Mouse (Mus musculus) limb, embryonic 12.5 days (tissue): ENCODE results near the gene Hcls1. TPM values are rescaled to one million over a fixed set of nuclear protein-coding genes. Genes with fewer than 3 reads are reported as not detected.

Source experiments
- ATAC-seq: fragments of 200-750 bp; cut with Nextera tagmentation; 2 replicates; pipeline ENCODE4 v1.8.0; 2017; ENCODE audit warnings: low read depth, moderate TSS enrichment; ENCODE audit not compliant: insufficient number of reproducible peaks, insufficient read depth, low FRiP score, low TSS enrichment
- H3K27ac ChIP-seq: fragments of 300-500 bp; sonication (generic); 2 replicates; pipeline ENCODE4 v1.5.1; 2016; ENCODE audit warnings: mild to moderate bottlenecking, moderate library complexity
- H3K27me3 ChIP-seq: fragments of 300-500 bp; sonication (generic); 2 replicates; pipeline ENCODE4 v1.6.1; 2016; ENCODE audit warnings: mild to moderate bottlenecking, moderate library complexity
- H3K36me3 ChIP-seq: fragments of 300-500 bp; sonication (generic); 2 replicates; pipeline ENCODE4 v1.6.1; 2016; ENCODE audit warnings: mild to moderate bottlenecking, moderate library complexity
- H3K4me1 ChIP-seq: fragments of 300-500 bp; sonication (generic); replicated peaks from 2 replicates; pipeline ENCODE4 v1.6.1; 2016
- H3K4me2 ChIP-seq: fragments of 300-500 bp; sonication (generic); 2 replicates; pipeline ENCODE4 v1.6.1; 2016; ENCODE audit warnings: mild to moderate bottlenecking, moderate library complexity
- H3K4me3 ChIP-seq: fragments of 300-500 bp; sonication (generic); replicated peaks from 2 replicates; pipeline ENCODE4 v1.5.1; 2016; ENCODE audit warnings: mild to moderate bottlenecking
- H3K9ac ChIP-seq: fragments of 300-500 bp; sonication (generic); replicated peaks from 2 replicates; pipeline ENCODE4 v1.6.1; 2016; ENCODE audit warnings: mild to moderate bottlenecking, moderate library complexity
- H3K9me3 ChIP-seq: fragments of 300-500 bp; sonication (generic); 2 replicates; pipeline ENCODE4 v1.6.1; 2016; ENCODE audit warnings: mild to moderate bottlenecking, moderate library complexity
- WGBS: fragments of 180-500 bp; shearing (Covaris S2); methylation state at CpG from one replicate; pipeline ENCODE4 v1.1.7; 2016; 5-methylcytosine and 5-hydroxymethylcytosine counted together
- polyA plus RNA-seq: library from polyadenylated mRNA; unstranded; fragments of >200 nt; fragmentation: Nextera tagmentation; extraction: Ambion mirVana; gene quantifications from 2 replicates; pipeline ENCODE4 v1.2.1, GENCODE M21; 2016

The Hcls1 gene
- polyA plus RNA-seq, 1 experiment from 2014 or later, result 2.7 TPM

DNA sequence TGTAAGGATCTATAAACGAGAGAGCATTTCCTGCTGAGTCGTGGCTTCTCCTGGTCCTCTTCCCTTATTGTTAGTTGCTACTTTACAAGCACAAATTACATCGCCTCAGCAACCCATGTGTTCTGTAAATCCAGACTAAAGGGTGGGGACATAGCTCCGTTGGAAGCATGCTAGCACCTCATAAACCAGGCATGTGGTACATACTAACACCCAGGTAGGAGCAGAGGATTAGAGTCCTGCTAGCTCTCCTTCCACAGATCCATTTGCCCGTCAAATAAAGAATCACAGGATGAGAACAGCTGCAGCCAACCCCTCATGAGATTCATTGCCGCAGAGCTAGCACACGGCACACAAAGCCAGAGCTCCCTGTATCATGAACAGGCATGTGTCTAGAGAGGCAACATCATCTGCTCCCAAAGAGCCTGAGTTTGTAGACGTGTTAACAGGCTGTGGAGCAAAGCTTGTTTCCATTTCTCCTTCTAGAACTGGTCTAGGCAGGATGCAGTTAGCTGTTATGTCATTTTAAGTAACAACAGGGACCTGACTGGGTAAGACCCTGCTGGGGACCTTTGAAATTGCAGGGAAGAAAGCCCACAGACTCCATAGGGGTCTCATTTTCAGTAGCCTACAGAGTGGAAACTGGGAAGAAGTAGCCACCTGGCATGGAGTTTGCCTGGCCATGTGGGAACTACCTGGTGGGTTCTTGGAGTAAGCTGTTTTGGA is 15.0 kb downstream of the Hcls1 start:
- no peaks in the 10 kb centered on the region for H3K36me3 ChIP-seq
- no peak overlapping the region for H3K9ac ChIP-seq
- 17% methylated on average over 8 of the region's 8 CpGs for WGBS
- peak overlapping the region; percentile 69; the same call in 1 of the 2 replicates for H3K27ac ChIP-seq
- no peaks in the 10 kb centered on the region for H3K27me3 ChIP-seq
- no peaks in the 10 kb centered on the region for H3K9me3 ChIP-seq
- H3K4me2 ChIP-seq, result peak overlapping the region; percentile 19; the same call in 1 of the 2 replicates
- H3K4me1 ChIP-seq, result peaks cover 16% of the 10 kb centered on the region
- H3K4me3 ChIP-seq, result no peak overlapping the region
- peak; percentile 72; the same call in 1 of the 2 replicates for ATAC-seq

DNA sequence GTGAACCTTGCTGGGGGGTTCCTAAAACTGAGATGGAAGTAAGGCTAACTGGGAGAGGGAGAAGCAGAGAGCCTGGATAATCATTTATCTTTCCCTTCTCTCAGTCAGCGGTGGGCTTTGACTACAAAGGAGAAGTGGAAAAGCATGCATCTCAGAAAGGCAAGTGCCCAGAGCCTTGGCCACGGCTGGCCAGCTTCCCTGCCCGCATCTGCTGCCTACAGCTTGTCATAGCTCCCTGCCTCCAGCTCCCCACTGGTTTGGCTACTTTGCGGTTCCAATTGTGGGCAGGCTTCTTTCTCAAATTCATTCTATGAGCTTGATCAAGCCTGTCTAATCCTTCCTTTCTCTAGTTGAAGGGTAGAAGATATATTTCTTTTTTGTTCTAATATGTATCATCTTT is 16.2 kb downstream of the Hcls1 start:
- Histone ChIP-seq H3K4me2 (no peak overlapping the region), H3K9me3 (no peaks in the 10 kb centered on the region), H3K4me3 (no peak overlapping the region), H3K27me3 (no peaks in the 10 kb centered on the region), H3K36me3 (no peaks in the 10 kb centered on the region), H3K4me1 (peaks cover 16% of the 10 kb centered on the region), H3K27ac (no peak overlapping the region), H3K9ac (no peak overlapping the region)
- WGBS, result 67% methylated on average over 4 of the region's 4 CpGs
- ATAC-seq, result no peak

DNA sequence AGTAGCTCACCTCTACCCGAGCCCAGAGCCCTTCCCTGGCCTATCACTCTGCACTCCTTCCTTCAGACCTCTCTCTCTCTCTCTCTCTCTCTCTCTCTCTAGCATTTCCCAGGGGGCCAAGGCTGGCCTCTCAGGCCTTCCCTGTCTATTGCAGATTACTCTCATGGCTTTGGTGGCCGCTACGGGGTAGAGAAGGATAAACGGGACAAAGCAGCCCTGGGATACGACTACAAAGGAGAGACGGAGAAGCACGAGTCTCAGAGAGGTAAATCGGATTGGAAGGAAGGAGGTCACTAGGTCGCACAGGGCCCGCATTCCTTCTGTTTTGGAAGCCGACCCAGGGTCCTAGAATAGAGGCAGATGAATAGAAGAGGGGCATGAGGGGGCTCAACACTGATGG is 20.3 kb downstream of the Hcls1 start:
- no peak overlapping the region for H3K4me3 ChIP-seq
- no peak overlapping the region for H3K9ac ChIP-seq
- 79% methylated on average over 11 of the region's 11 CpGs for WGBS
- H3K4me2 ChIP-seq, result no peak overlapping the region
- H3K4me1 ChIP-seq, result 0 out of 2 replicates have a peak, but pooled peaks cover 5% of the 10 kb centered on the region
- no peaks in the 10 kb centered on the region for H3K36me3 ChIP-seq
- no peaks in the 10 kb centered on the region for H3K9me3 ChIP-seq
- no peaks in the 10 kb centered on the region for H3K27me3 ChIP-seq
- no peak overlapping the region for H3K27ac ChIP-seq
- no peak for ATAC-seq

DNA sequence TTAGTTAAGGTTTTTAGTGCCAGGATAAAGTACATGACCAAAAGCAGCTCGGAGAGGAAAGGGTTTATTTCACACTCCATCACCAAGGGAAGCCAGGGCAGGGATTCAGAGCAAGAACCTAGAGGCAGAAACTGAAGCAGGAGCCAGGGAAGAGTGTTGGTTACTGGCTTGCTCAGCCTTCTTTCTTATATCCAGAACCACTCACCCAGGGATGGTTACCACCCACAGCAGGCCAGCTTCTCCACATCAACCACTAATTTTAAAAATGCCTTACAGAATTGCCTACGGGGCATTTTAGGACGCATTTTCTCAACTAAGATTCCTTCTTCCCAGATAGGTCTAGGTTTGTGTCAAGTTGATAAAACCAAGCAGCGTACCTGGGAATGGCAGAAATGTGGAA is 28.6 kb downstream of the Hcls1 start:
- no peak for ATAC-seq
- 74% methylated on average over 4 of the region's 4 CpGs for WGBS

DNA sequence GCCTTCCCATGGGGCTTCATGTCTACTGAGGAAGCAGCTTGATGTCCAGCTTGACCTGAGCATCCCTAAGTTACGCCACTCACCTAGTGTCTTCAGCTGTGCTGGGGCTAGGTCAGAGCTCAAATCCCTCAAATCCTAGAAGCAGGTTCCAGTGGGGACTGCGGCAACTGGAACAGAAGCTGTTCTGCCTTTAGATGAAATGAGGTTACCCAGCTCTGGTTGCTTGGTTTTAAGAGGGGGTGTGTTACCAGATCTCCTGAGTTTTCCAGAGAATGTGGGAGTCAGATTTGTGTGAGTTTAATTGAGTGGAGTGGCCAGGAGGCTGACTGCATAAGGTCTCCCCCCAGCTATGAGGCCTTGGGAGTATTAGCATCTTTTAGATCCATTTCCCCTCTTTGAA is 44.3 kb downstream of the Hcls1 start:
- Histone ChIP-seq H3K4me3 (no peak overlapping the region), H3K27ac (no peak overlapping the region), H3K9me3 (no peaks in the 10 kb centered on the region), H3K27me3 (no peaks in the 10 kb centered on the region), H3K9ac (no peak overlapping the region), H3K36me3 (no peaks in the 10 kb centered on the region), H3K4me1 (no peaks in the 10 kb centered on the region), H3K4me2 (no peak overlapping the region)
- 88% methylated on average over 2 of the region's 2 CpGs for WGBS
- ATAC-seq, result no peak

More for the DNA sequence above, 28.6 kb downstream of the Hcls1 start:
- Histone ChIP-seq H3K9ac (no peak overlapping the region), H3K9me3 (no peaks in the 10 kb centered on the region), H3K4me1 (no peaks in the 10 kb centered on the region), H3K4me3 (no peak overlapping the region), H3K27ac (no peak overlapping the region), H3K4me2 (no peak overlapping the region), H3K36me3 (no peaks in the 10 kb centered on the region), H3K27me3 (no peaks in the 10 kb centered on the region)

DNA sequence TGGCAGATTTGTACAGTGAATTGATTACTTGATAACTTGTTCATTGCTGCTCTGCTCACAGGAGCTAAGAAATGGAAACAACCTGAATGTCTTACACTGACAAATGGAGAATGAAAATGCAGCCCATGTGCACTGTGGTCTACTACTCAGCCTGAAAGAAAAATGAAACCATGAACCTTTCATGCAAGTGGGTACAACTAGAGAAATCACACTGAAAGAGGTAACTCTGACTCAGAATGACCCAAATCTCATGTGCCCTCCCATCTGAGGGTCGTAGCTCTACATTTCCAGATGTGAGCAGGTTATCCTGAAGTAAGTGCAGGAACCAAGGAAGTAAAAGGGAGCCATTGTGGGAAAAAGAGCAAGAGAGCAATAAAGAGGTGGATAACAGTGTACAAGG is 49.0 kb downstream of the Hcls1 start:
- no peak overlapping the region for H3K27ac ChIP-seq
- no peaks in the 10 kb centered on the region for H3K9me3 ChIP-seq
- H3K4me1 ChIP-seq, result no peaks in the 10 kb centered on the region; the same call in 1 of the 2 replicates
- no peaks in the 10 kb centered on the region for H3K27me3 ChIP-seq
- no peak overlapping the region for H3K4me2 ChIP-seq
- no peak for ATAC-seq
- H3K4me3 ChIP-seq, result no peak overlapping the region
- H3K36me3 ChIP-seq, result no peaks in the 10 kb centered on the region
- WGBS, result 71% methylated on average over 1 of the region's 1 CpGs
- H3K9ac ChIP-seq, result no peak overlapping the region

DNA sequence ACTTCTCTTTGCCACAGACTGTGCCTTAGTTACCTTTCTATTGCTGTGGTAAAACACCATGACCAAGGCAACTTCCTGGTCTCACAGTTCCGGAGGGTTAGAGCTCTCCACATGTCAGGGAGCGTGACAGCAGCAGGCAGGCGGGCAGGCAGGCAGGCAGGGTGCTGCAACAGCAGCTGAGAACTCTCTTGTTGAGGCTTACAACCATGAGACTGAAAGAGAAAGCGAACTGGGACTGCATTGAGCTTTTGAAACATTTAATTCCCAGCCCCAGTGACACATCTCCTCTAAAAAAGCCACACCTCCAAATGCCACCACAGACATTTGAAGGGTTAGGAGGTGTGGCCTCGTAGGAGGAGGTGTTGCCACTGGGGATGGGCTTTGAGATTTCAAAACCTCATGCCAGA is 50.9 kb downstream of the Hcls1 start:
- H3K4me3 ChIP-seq, result no peak overlapping the region
- no peak overlapping the region for H3K4me2 ChIP-seq
- no peaks in the 10 kb centered on the region for H3K9me3 ChIP-seq
- no peak for ATAC-seq
- no peak overlapping the region for H3K9ac ChIP-seq
- H3K27me3 ChIP-seq, result no peaks in the 10 kb centered on the region
- H3K27ac ChIP-seq, result no peak overlapping the region
- no peaks in the 10 kb centered on the region for H3K36me3 ChIP-seq
- WGBS, result 71% methylated on average over 5 of the region's 5 CpGs
- peaks cover 9% of the 10 kb centered on the region for H3K4me1 ChIP-seq

DNA sequence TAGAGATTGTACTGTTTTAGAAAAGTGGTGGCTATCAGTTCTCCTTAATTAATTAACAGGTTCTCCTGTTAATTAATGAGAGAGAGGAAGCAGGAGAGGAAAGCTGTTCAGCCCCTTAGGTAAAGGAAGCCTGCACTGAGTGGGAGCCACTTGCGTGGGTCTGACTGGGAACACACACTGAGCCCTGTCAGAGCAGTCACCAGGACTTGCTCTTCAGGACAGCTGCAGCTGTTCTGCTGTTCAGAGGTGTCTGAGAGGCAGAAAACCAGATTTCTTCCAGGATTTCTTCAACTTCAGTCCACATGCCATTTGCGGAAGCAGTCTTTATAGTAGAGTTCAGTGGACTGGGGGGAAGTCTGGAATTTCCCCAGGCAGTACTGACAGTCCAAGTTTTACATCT is 52.6 kb downstream of the Hcls1 start:
- Histone ChIP-seq H3K9ac (no peak overlapping the region), H3K27ac (no peak overlapping the region), H3K4me3 (no peak overlapping the region), H3K27me3 (no peaks in the 10 kb centered on the region), H3K36me3 (no peaks in the 10 kb centered on the region), H3K4me2 (no peak overlapping the region), H3K9me3 (no peaks in the 10 kb centered on the region), H3K4me1 (peaks cover 9% of the 10 kb centered on the region)
- WGBS, result 60% methylated on average over 2 of the region's 2 CpGs
- no peak for ATAC-seq

DNA sequence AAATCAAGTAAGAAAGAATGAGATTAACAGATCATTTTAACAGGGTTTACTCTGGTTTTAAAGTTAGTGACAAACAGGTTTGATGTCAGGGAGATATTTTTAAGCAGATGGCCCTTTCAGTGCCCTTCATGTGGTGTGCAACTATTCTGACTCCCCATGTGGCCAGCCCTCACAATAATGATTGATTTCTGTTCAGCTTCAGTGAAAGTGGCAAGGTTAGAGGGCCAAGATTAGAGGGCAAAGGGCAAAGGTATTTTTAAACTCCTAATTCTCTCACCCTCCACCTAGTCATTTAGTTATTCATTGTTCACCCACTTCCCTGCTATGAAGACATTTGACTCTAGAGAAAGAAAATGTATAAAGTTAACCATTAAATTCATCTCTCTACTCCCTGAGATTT is 53.3 kb downstream of the Hcls1 start:
- ATAC-seq, result no peak
- Histone ChIP-seq H3K9me3 (no peaks in the 10 kb centered on the region), H3K4me2 (no peak overlapping the region), H3K4me3 (no peak overlapping the region), H3K27me3 (no peaks in the 10 kb centered on the region), H3K27ac (no peak overlapping the region), H3K4me1 (peaks cover 9% of the 10 kb centered on the region), H3K36me3 (no peaks in the 10 kb centered on the region), H3K9ac (no peak overlapping the region)

DNA sequence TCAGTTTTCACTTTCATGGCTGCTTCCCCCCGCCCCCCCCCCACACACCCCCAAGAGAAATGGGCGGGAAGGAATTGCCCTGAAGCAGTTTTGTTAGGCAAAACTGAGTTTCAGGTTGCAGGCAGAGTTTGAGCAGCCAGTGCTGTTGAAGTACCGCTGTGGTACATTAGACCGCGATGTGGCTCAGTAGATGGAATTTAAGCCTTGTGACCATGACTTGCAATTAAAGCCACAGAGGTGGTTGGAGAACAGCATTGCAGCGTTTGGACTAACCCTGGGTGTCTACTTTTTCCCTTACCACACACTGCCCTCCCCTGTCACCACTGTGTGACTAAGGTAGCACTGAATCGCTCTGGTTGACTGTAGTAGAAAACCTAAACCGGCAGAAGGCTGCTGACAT is 54.7 kb downstream of the Hcls1 start:
- H3K4me3 ChIP-seq, result no peak overlapping the region
- no peak overlapping the region for H3K9ac ChIP-seq
- ATAC-seq, result 0 out of 2 replicates have a peak, but pooled peaks have one; percentile 64
- H3K36me3 ChIP-seq, result no peaks in the 10 kb centered on the region
- 52% methylated on average over 8 of the region's 8 CpGs for WGBS
- H3K4me2 ChIP-seq, result peak overlapping the region; percentile 15; the same call in 1 of the 2 replicates
- peaks cover 9% of the 10 kb centered on the region for H3K4me1 ChIP-seq
- no peak overlapping the region for H3K27ac ChIP-seq
- H3K9me3 ChIP-seq, result no peaks in the 10 kb centered on the region
- H3K27me3 ChIP-seq, result no peaks in the 10 kb centered on the region

DNA sequence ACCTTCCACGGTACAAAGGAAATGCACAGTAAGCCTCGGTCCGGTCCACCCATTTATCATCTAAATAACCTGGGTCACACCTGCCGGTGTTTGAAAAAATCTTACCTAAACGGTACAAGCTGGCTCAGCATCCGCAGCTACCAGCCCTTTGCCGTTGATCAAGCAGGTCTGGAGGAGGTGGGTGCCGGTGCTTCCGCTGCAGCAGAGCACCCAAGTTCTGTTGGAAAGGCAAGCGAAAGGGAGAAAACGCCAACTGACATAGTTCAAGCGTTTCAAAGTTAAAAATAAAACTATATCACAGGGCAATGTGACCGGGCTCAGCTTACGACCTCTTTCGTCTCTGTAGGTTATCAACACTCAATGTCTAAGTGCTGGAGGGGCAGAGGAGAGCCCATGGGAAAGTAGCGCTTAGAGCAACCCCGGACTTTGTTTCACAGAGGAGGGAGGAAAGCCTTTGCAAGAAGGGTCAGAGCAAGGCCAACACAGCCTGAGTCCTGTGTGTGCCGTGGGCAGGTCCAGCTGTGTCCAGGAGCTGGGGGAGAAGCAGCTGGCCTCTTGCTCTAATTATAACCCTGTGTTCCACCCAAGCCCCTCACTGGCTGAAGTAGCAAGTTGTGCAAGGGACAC is 55.3 kb downstream of the Hcls1 start, which contains the start of gene Fbxo40:
Fbxo40 (minus strand) TSS at position 469 of the 627 bp plus-strand sequence.
- Histone ChIP-seq H3K4me2 (peak within 1 kb of the TSS; percentile 15; the same call in 1 of the 2 replicates), H3K4me1 (peaks cover 9% of the 10 kb centered on the region), H3K9ac (no peak within 1 kb of the TSS), H3K9me3 (no peaks in the 10 kb centered on the region), H3K27me3 (no peaks in the 10 kb centered on the region), H3K27ac (no peak within 1 kb of the TSS), H3K4me3 (no peak within 1 kb of the TSS), H3K36me3 (no peaks in the 10 kb centered on the region)
- WGBS, result 54% methylated on average over 18 of the region's 18 CpGs
- ATAC-seq, result no peak
